ENCODE assay signal across 15 mouse cellular contexts in genomic region chr16:34470343-34470742, GRCm38 (mm10).
DNase-seq lines count a peak whose midpoint lies in the region; ATAC-seq and TF ChIP-seq lines count a peak whose summit lies in the region.
"Had no signal": no experiment of that assay in that cellular context is flagged by ENCODE, and none has a peak within 500 bp of the region (broad histone marks: within the 10 kb centered on the region; RNA-seq: fewer than 3 reads in every experiment).

No protein-coding gene starts in this region.

- H3K4me3 ChIP-seq in forebrain, embryonic 12.5 days (replicated peaks): no peak overlapping the region
- H3K4me3 ChIP-seq in forebrain, embryonic 14.5 days (ENCODE audit: low read depth, low read length): no peak overlapping the region
- no peak overlapping the region for H3K4me3 ChIP-seq in hindbrain, embryonic 13.5 days
- no peak overlapping the region for H3K4me3 ChIP-seq in hindbrain, embryonic 16.5 days (ENCODE audit: low read length)
- H3K4me3 ChIP-seq in cortical plate, adult 2 months (ENCODE audit: insufficient read depth, low read length): no peak overlapping the region
- H3K4me3 ChIP-seq in midbrain, embryonic 16.5 days (ENCODE audit: low read depth, low read length): no peak overlapping the region
- H3K4me3 ChIP-seq: liver, embryonic 12.5 days; megakaryocyte, embryonic 14.5 days had no signal

- 78% methylated on average over 5 of the region's 5 CpGs for WGBS in forebrain, embryonic 12.5 days
- WGBS in forebrain, embryonic 14.5 days: 75% methylated on average over 5 of the region's 5 CpGs
- 75% methylated on average over 5 of the region's 5 CpGs for WGBS in hindbrain, embryonic 13.5 days
- 59% methylated on average over 5 of the region's 5 CpGs for WGBS in hindbrain, embryonic 16.5 days
- 61% methylated on average over 5 of the region's 5 CpGs for WGBS in midbrain, embryonic 16.5 days

- H3K9me3 ChIP-seq in forebrain, embryonic 12.5 days: no peaks in the 10 kb centered on the region
- no peaks in the 10 kb centered on the region for H3K9me3 ChIP-seq in forebrain, embryonic 14.5 days (replicated peaks; ENCODE audit: control insufficient read depth, low read length)
- H3K9me3 ChIP-seq in hindbrain, embryonic 13.5 days: no peaks in the 10 kb centered on the region
- H3K9me3 ChIP-seq in hindbrain, embryonic 16.5 days (ENCODE audit: control insufficient read depth, low read length): no peaks in the 10 kb centered on the region
- H3K9me3 ChIP-seq in midbrain, embryonic 16.5 days (replicated peaks; ENCODE audit: control insufficient read depth, low read length, poor library complexity, severe bottlenecking): no peaks in the 10 kb centered on the region
- H3K9me3 ChIP-seq: liver, embryonic 12.5 days; megakaryocyte, embryonic 14.5 days had no signal

- no peaks in the 10 kb centered on the region for H3K36me3 ChIP-seq in forebrain, embryonic 12.5 days (replicated peaks)
- no peaks in the 10 kb centered on the region for H3K36me3 ChIP-seq in forebrain, embryonic 14.5 days (ENCODE audit: control insufficient read depth, insufficient read depth, low read length)
- no peaks in the 10 kb centered on the region for H3K36me3 ChIP-seq in hindbrain, embryonic 13.5 days
- no peaks in the 10 kb centered on the region for H3K36me3 ChIP-seq in hindbrain, embryonic 16.5 days (ENCODE audit: control insufficient read depth, insufficient read depth, low read length)
- no peaks in the 10 kb centered on the region for H3K36me3 ChIP-seq in midbrain, embryonic 16.5 days (ENCODE audit: control insufficient read depth, insufficient read depth, low read length)
- H3K36me3 ChIP-seq: liver, embryonic 12.5 days had no signal

- no peak overlapping the region for H3K4me2 ChIP-seq in forebrain, embryonic 12.5 days
- no peak overlapping the region for H3K4me2 ChIP-seq in forebrain, embryonic 14.5 days (ENCODE audit: low read length)
- H3K4me2 ChIP-seq in hindbrain, embryonic 13.5 days: no peak overlapping the region
- no peak overlapping the region for H3K4me2 ChIP-seq in hindbrain, embryonic 16.5 days (ENCODE audit: low read length)
- H3K4me2 ChIP-seq in midbrain, embryonic 16.5 days (ENCODE audit: low read length): no peak overlapping the region
- H3K4me2 ChIP-seq: liver, embryonic 12.5 days had no signal

- DNase-seq in forebrain, embryonic 14.5 days (ENCODE audit: low spot score): no peak
- no peak for DNase-seq in thymus, postnatal 0 days (ENCODE audit: low spot score)
- no peak for DNase-seq in retina, postnatal 1 day
- DNase-seq: layer of hippocampus, adult 9-11 months; left cerebral cortex, postnatal 4 days; right cerebral cortex, postnatal 14 days; thymus, adult 2 months had no signal

- 0 out of 2 replicates have a peak overlapping the region, but pooled peaks have one; percentile 19 for H3K27ac ChIP-seq in forebrain, embryonic 12.5 days
- H3K27ac ChIP-seq in forebrain, embryonic 14.5 days (ENCODE audit: low read depth, low read length): no peak overlapping the region; the same call in 1 of the 2 replicates
- 0 out of 2 replicates have a peak overlapping the region, but pooled peaks have one; percentile 49 for H3K27ac ChIP-seq in hindbrain, embryonic 13.5 days
- no peak overlapping the region; the same call in 1 of the 2 replicates for H3K27ac ChIP-seq in hindbrain, embryonic 16.5 days (ENCODE audit: low read depth, low read length)
- peak overlapping the region; percentile 79 for H3K27ac ChIP-seq in cortical plate, adult 2 months (ENCODE audit: insufficient read depth, low read length)
- peak overlapping the region; percentile 71; the same call in 1 of the 2 replicates for H3K27ac ChIP-seq in midbrain, embryonic 16.5 days (ENCODE audit: low read length)
- H3K27ac ChIP-seq: kidney, postnatal 0 days; liver, embryonic 12.5 days had no signal

- TF ChIP-seq POLR2A in cortical plate, adult 2 months (IDR thresholded peaks at IDR 0.05; ENCODE audit: extremely low read depth, insufficient read depth, low read length): peak; percentile 29; the same call in 1 of the 2 replicates

- peaks cover 85% of the 10 kb centered on the region for H3K4me1 ChIP-seq in forebrain, embryonic 12.5 days
- peaks cover 50% of the 10 kb centered on the region for H3K4me1 ChIP-seq in forebrain, embryonic 14.5 days (ENCODE audit: control insufficient read depth, insufficient read depth, low read length)
- H3K4me1 ChIP-seq in hindbrain, embryonic 13.5 days (replicated peaks): peaks cover 91% of the 10 kb centered on the region
- peaks cover 51% of the 10 kb centered on the region for H3K4me1 ChIP-seq in hindbrain, embryonic 16.5 days (ENCODE audit: control insufficient read depth, insufficient read depth, low read depth, low read length)
- peaks cover 56% of the 10 kb centered on the region for H3K4me1 ChIP-seq in cortical plate, adult 2 months (ENCODE audit: control insufficient read depth, insufficient read depth, low read length)
- peaks cover 89% of the 10 kb centered on the region for H3K4me1 ChIP-seq in midbrain, embryonic 16.5 days (ENCODE audit: control insufficient read depth, insufficient read depth, low read length)

- no peaks in the 10 kb centered on the region for H3K27me3 ChIP-seq in forebrain, embryonic 12.5 days
- H3K27me3 ChIP-seq in forebrain, embryonic 14.5 days (replicated peaks; ENCODE audit: control insufficient read depth, insufficient read depth, low read length): no peaks in the 10 kb centered on the region
- no peaks in the 10 kb centered on the region for H3K27me3 ChIP-seq in hindbrain, embryonic 13.5 days
- H3K27me3 ChIP-seq in hindbrain, embryonic 16.5 days (replicated peaks; ENCODE audit: control insufficient read depth, insufficient read depth, low read length): no peaks in the 10 kb centered on the region
- H3K27me3 ChIP-seq in midbrain, embryonic 16.5 days (ENCODE audit: control insufficient read depth, insufficient read depth, low read depth, low read length): no peaks in the 10 kb centered on the region
- H3K27me3 ChIP-seq: liver, embryonic 12.5 days had no signal

- H3K9ac ChIP-seq in forebrain, embryonic 12.5 days: no peak overlapping the region
- H3K9ac ChIP-seq in forebrain, embryonic 14.5 days (ENCODE audit: low read length): no peak overlapping the region
- no peak overlapping the region for H3K9ac ChIP-seq in hindbrain, embryonic 13.5 days
- H3K9ac ChIP-seq in hindbrain, embryonic 16.5 days (ENCODE audit: low read depth, low read length): no peak overlapping the region
- H3K9ac ChIP-seq in midbrain, embryonic 16.5 days (ENCODE audit: low read depth, low read length): no peak overlapping the region
- H3K9ac ChIP-seq: liver, embryonic 12.5 days had no signal

- ATAC-seq in forebrain, embryonic 12.5 days (ENCODE audit: low FRiP score): no peak
- ATAC-seq in forebrain, embryonic 14.5 days: no peak
- peak; percentile 14; the same call in 1 of the 2 replicates for ATAC-seq in hindbrain, embryonic 13.5 days (ENCODE audit: low FRiP score)
- ATAC-seq in hindbrain, embryonic 16.5 days: no peak
- no peak for ATAC-seq in midbrain, embryonic 16.5 days
- ATAC-seq: liver, embryonic 12.5 days had no signal

- no peak for TF ChIP-seq CTCF in cortical plate, adult 2 months (IDR thresholded peaks at IDR 0.05; ENCODE audit: extremely low read depth, insufficient read depth, low read length)

Comparison
In these comparisons a context has a peak if more than half of its experiments do, and no peak if none do; other contexts are left out.
1. H3K27ac ChIP-seq: peak in forebrain, embryonic 12.5 days (single experiment), hindbrain, embryonic 13.5 days (single experiment), cortical plate, adult 2 months (single experiment) and midbrain, embryonic 16.5 days (single experiment); none in forebrain, embryonic 14.5 days (single experiment) and hindbrain, embryonic 16.5 days (single experiment).